In genomic region chr4:117912685-117913273, GRCm38 (mm10) we compare ENCODE assay signal across 7 mouse cellular contexts. TPM values are rescaled to one million over a fixed set of nuclear protein-coding genes. Genes with fewer than 3 reads are reported as not detected.
DNase-seq lines count a peak whose midpoint lies in the region; ATAC-seq and TF ChIP-seq lines count a peak whose summit lies in the region.

No protein-coding gene starts in this region.

- no peak for TF ChIP-seq CTCF in lung, embryonic 14.5 days (IDR thresholded peaks at IDR 0.05; ENCODE audit: low read depth)
- TF ChIP-seq CTCF in kidney, adult 2 months (conservative IDR thresholded peaks at IDR 0.05; ENCODE audit: insufficient read depth, insufficient read length, low read depth, low read length): no peak

- 55% methylated on average over 7 of the region's 7 CpGs for WGBS in lung, embryonic 14.5 days
- 42% methylated on average over 7 of the region's 7 CpGs for WGBS in embryonic facial prominence, embryonic 15.5 days
- 62% methylated on average over 7 of the region's 7 CpGs for WGBS in limb, embryonic 10.5 days
- WGBS in stomach, embryonic 14.5 days: 52% methylated on average over 7 of the region's 7 CpGs
- 52% methylated on average over 7 of the region's 7 CpGs for WGBS in kidney, adult 2 months

- 0 out of 2 replicates have a peak overlapping the region, but pooled peaks have one; percentile 81 for H3K4me3 ChIP-seq in lung, embryonic 14.5 days (ENCODE audit: low read depth, low read length)
- H3K4me3 ChIP-seq in embryonic facial prominence, embryonic 15.5 days (replicated peaks): peak overlapping the region; percentile 81
- H3K4me3 ChIP-seq in limb, embryonic 10.5 days: peak overlapping the region; percentile 80
- 0 out of 2 replicates have a peak overlapping the region, but pooled peaks have one; percentile 76 for H3K4me3 ChIP-seq in stomach, embryonic 14.5 days (ENCODE audit: low read depth, low read length)
- H3K4me3 ChIP-seq in kidney, adult 2 months (ENCODE audit: insufficient read depth, low read depth, low read length): no peak overlapping the region

- peaks cover 19% of the 10 kb centered on the region for H3K4me1 ChIP-seq in lung, embryonic 14.5 days (ENCODE audit: insufficient read depth)
- peaks cover 34% of the 10 kb centered on the region for H3K4me1 ChIP-seq in embryonic facial prominence, embryonic 15.5 days
- peaks cover 31% of the 10 kb centered on the region for H3K4me1 ChIP-seq in limb, embryonic 10.5 days
- H3K4me1 ChIP-seq in stomach, embryonic 14.5 days (ENCODE audit: control insufficient read depth, insufficient read depth, low read length): peaks cover 15% of the 10 kb centered on the region
- H3K4me1 ChIP-seq in kidney, adult 2 months (ENCODE audit: control insufficient read depth, insufficient read depth, low read length): peaks cover 5% of the 10 kb centered on the region; the same call in 1 of the 2 replicates

- no peaks in the 10 kb centered on the region for H3K27me3 ChIP-seq in lung, embryonic 14.5 days (ENCODE audit: insufficient read depth, low read length)
- no peaks in the 10 kb centered on the region for H3K27me3 ChIP-seq in embryonic facial prominence, embryonic 15.5 days
- no peaks in the 10 kb centered on the region for H3K27me3 ChIP-seq in limb, embryonic 10.5 days (ENCODE audit: low read depth, poor library complexity, severe bottlenecking)
- no peaks in the 10 kb centered on the region for H3K27me3 ChIP-seq in stomach, embryonic 14.5 days (ENCODE audit: control insufficient read depth, insufficient read depth, low read length)
- H3K27me3 ChIP-seq in kidney, adult 2 months (replicated peaks; ENCODE audit: control insufficient read depth, insufficient read depth, low read length): no peaks in the 10 kb centered on the region

- no peaks in the 10 kb centered on the region for H3K9me3 ChIP-seq in lung, embryonic 14.5 days (ENCODE audit: low read depth, low read length)
- H3K9me3 ChIP-seq in embryonic facial prominence, embryonic 15.5 days (replicated peaks): no peaks in the 10 kb centered on the region
- no peaks in the 10 kb centered on the region for H3K9me3 ChIP-seq in limb, embryonic 10.5 days (replicated peaks)
- no peaks in the 10 kb centered on the region for H3K9me3 ChIP-seq in stomach, embryonic 14.5 days (ENCODE audit: control insufficient read depth, low read depth, low read length)

- peaks cover 26% of the 10 kb centered on the region for H3K36me3 ChIP-seq in lung, embryonic 14.5 days (ENCODE audit: insufficient read depth)
- peaks cover 18% of the 10 kb centered on the region for H3K36me3 ChIP-seq in embryonic facial prominence, embryonic 15.5 days
- H3K36me3 ChIP-seq in limb, embryonic 10.5 days: peaks cover 53% of the 10 kb centered on the region
- peaks cover 22% of the 10 kb centered on the region; the same call in 1 of the 2 replicates for H3K36me3 ChIP-seq in stomach, embryonic 14.5 days (ENCODE audit: control insufficient read depth, insufficient read depth, low read length)
- H3K36me3 ChIP-seq in kidney, adult 2 months (ENCODE audit: control insufficient read depth, insufficient read depth, low read length): 0 out of 2 replicates have a peak, but pooled peaks cover 2% of the 10 kb centered on the region

- no peak overlapping the region for H3K27ac ChIP-seq in lung, embryonic 14.5 days (ENCODE audit: low read depth)
- H3K27ac ChIP-seq in embryonic facial prominence, embryonic 15.5 days (replicated peaks): no peak overlapping the region; the same call in 1 of the 2 replicates
- H3K27ac ChIP-seq in limb, embryonic 10.5 days: no peak overlapping the region
- no peak overlapping the region for H3K27ac ChIP-seq in stomach, embryonic 14.5 days (ENCODE audit: low read length)
- no peak overlapping the region for H3K27ac ChIP-seq in kidney, adult 2 months (ENCODE audit: insufficient read depth, low read depth, low read length)

- TF ChIP-seq POLR2A in kidney, adult 2 months (IDR thresholded peaks at IDR 0.05; ENCODE audit: low read depth, low read length): no peak

- no peak for DNase-seq in lung, embryonic 14.5 days
- DNase-seq in lung, postnatal 14 days: no peak
- no peak for DNase-seq in limb, embryonic 10.5 days (ENCODE audit: low spot score)
- DNase-seq in adrenal gland, postnatal 14 days: no peak
- DNase-seq in kidney, adult 2 months: no peak

- no peak for ATAC-seq in lung, embryonic 14.5 days (ENCODE audit: insufficient read depth)
- ATAC-seq in embryonic facial prominence, embryonic 15.5 days (ENCODE audit: insufficient number of reproducible peaks, low FRiP score, low TSS enrichment, low read depth): no peak
- no peak for ATAC-seq in stomach, embryonic 14.5 days (ENCODE audit: insufficient number of reproducible peaks, insufficient read depth, low FRiP score, low read depth)

- no peak overlapping the region; the same call in 1 of the 2 replicates for H3K9ac ChIP-seq in lung, embryonic 14.5 days
- no peak overlapping the region for H3K9ac ChIP-seq in embryonic facial prominence, embryonic 15.5 days
- H3K9ac ChIP-seq in stomach, embryonic 14.5 days (replicated peaks; ENCODE audit: low read depth, low read length): no peak overlapping the region

- H3K4me2 ChIP-seq in lung, embryonic 14.5 days: peak overlapping the region; percentile 99
- peak overlapping the region; percentile 99 for H3K4me2 ChIP-seq in embryonic facial prominence, embryonic 15.5 days (replicated peaks)
- H3K4me2 ChIP-seq in stomach, embryonic 14.5 days (replicated peaks; ENCODE audit: low read depth, low read length): peak overlapping the region; percentile 96

RNA-seq across cellular contexts. Expression of gene Ipo13, which starts 2.0 kb away (rescaled TPM):
- 39.2 and 44.2 TPM in 2 replicates for polyA plus RNA-seq in lung, embryonic 14.5 days (2014; fragmentation: Nextera tagmentation; extraction: Ambion mirVana)
- 46.1 and 49.6 TPM in 2 replicates for polyA plus RNA-seq in embryonic facial prominence, embryonic 15.5 days (2015; fragmentation: Nextera tagmentation; extraction: Ambion mirVana)
- polyA plus RNA-seq in limb, embryonic 10.5 days (2016; fragmentation: Nextera tagmentation; extraction: Ambion mirVana): 56.0 and 56.7 TPM in 2 replicates
- 37.3 and 39.8 TPM in 2 replicates for polyA plus RNA-seq in stomach, embryonic 14.5 days (2014; fragmentation: Nextera tagmentation; extraction: Ambion mirVana)
- 43.8 and 46.6 TPM in 2 replicates for total RNA-seq in adrenal gland, postnatal 14 days (2021)
- polyA plus RNA-seq in kidney, adult 2 months (2012; rRNA removed): 55.5 and 61.0 TPM in 2 replicates

RNA-seq across cellular contexts. Expression of gene Artn, which starts 16.8 kb away (rescaled TPM):
- 2.5 and 3.3 TPM in 2 replicates for polyA plus RNA-seq in lung, embryonic 14.5 days (2014; fragmentation: Nextera tagmentation; extraction: Ambion mirVana)
- polyA plus RNA-seq in embryonic facial prominence, embryonic 15.5 days (2015; fragmentation: Nextera tagmentation; extraction: Ambion mirVana): 2.1 and 4.3 TPM in 2 replicates
- 6.5 and 13.5 TPM in 2 replicates for polyA plus RNA-seq in limb, embryonic 10.5 days (2016; fragmentation: Nextera tagmentation; extraction: Ambion mirVana)
- polyA plus RNA-seq in stomach, embryonic 14.5 days (2014; fragmentation: Nextera tagmentation; extraction: Ambion mirVana): 5.8 and 7.0 TPM in 2 replicates
- total RNA-seq in adrenal gland, postnatal 14 days (2021): 0.41 TPM in 1 of 2 replicates, not detected in the other
- 1.2 and 1.8 TPM in 2 replicates for polyA plus RNA-seq in kidney, adult 2 months (2012; rRNA removed)

RNA-seq across cellular contexts. Expression of gene Dph2, which starts 20.9 kb away (rescaled TPM):
- 21.4 and 21.7 TPM in 2 replicates for polyA plus RNA-seq in lung, embryonic 14.5 days (2014; fragmentation: Nextera tagmentation; extraction: Ambion mirVana)
- polyA plus RNA-seq in embryonic facial prominence, embryonic 15.5 days (2015; fragmentation: Nextera tagmentation; extraction: Ambion mirVana): 15.8 and 16.7 TPM in 2 replicates
- 22.7 and 25.1 TPM in 2 replicates for polyA plus RNA-seq in limb, embryonic 10.5 days (2016; fragmentation: Nextera tagmentation; extraction: Ambion mirVana)
- polyA plus RNA-seq in stomach, embryonic 14.5 days (2014; fragmentation: Nextera tagmentation; extraction: Ambion mirVana): 19.2 and 19.9 TPM in 2 replicates
- 10.2 and 10.7 TPM in 2 replicates for total RNA-seq in adrenal gland, postnatal 14 days (2021)
- polyA plus RNA-seq in kidney, adult 2 months (2012; rRNA removed): 9.4 and 10.1 TPM in 2 replicates

RNA-seq across cellular contexts. Expression of gene Atp6v0b, which starts 25.6 kb away (rescaled TPM):
- polyA plus RNA-seq in lung, embryonic 14.5 days (2014; fragmentation: Nextera tagmentation; extraction: Ambion mirVana): 139 and 150 TPM in 2 replicates
- polyA plus RNA-seq in embryonic facial prominence, embryonic 15.5 days (2015; fragmentation: Nextera tagmentation; extraction: Ambion mirVana): 252 and 271 TPM in 2 replicates
- polyA plus RNA-seq in limb, embryonic 10.5 days (2016; fragmentation: Nextera tagmentation; extraction: Ambion mirVana): 143 and 147 TPM in 2 replicates
- polyA plus RNA-seq in stomach, embryonic 14.5 days (2014; fragmentation: Nextera tagmentation; extraction: Ambion mirVana): 186 and 200 TPM in 2 replicates
- total RNA-seq in adrenal gland, postnatal 14 days (2021): 167 and 172 TPM in 2 replicates
- 768 and 777 TPM in 2 replicates for polyA plus RNA-seq in kidney, adult 2 months (2012; rRNA removed)

RNA-seq across cellular contexts. Expression of gene B4galt2, which starts 29.5 kb away (rescaled TPM):
- polyA plus RNA-seq in lung, embryonic 14.5 days (2014; fragmentation: Nextera tagmentation; extraction: Ambion mirVana): 27.6 and 31.8 TPM in 2 replicates
- polyA plus RNA-seq in embryonic facial prominence, embryonic 15.5 days (2015; fragmentation: Nextera tagmentation; extraction: Ambion mirVana): 31.1 and 32.0 TPM in 2 replicates
- 22.8 and 26.2 TPM in 2 replicates for polyA plus RNA-seq in limb, embryonic 10.5 days (2016; fragmentation: Nextera tagmentation; extraction: Ambion mirVana)
- 30.3 and 32.1 TPM in 2 replicates for polyA plus RNA-seq in stomach, embryonic 14.5 days (2014; fragmentation: Nextera tagmentation; extraction: Ambion mirVana)
- total RNA-seq in adrenal gland, postnatal 14 days (2021): 12.6 and 15.1 TPM in 2 replicates
- polyA plus RNA-seq in kidney, adult 2 months (2012; rRNA removed): 4.9 and 9.8 TPM in 2 replicates
